Mouse (Mus musculus) CD4-positive, CD25-positive, alpha-beta regulatory T cell, adult 4 months (primary cell): ENCODE results near the gene Arhgdig. TPM values are rescaled to one million over a fixed set of nuclear protein-coding genes. Genes with fewer than 3 reads are reported as not detected.
"Not testable (repeated sequence)": the region's sequence is repeated elsewhere in the genome, so short reads cannot be mapped to it uniquely, and the experiment has no call there.

Experiments
- ATAC-seq: one replicate; pipeline ENCODE4 v1.8.0; 2017
- polyA plus RNA-seq, 2 experiments: library from polyadenylated mRNA; unstranded; fragments of 100-300 nt; shearing (Covaris generic); gene quantifications; one replicate each; pipeline ENCODE4 v1.2.1; 2017

Arhgdig gene
- polyA plus RNA-seq, 2 experiments from 2014 or later: not detected

DNA sequence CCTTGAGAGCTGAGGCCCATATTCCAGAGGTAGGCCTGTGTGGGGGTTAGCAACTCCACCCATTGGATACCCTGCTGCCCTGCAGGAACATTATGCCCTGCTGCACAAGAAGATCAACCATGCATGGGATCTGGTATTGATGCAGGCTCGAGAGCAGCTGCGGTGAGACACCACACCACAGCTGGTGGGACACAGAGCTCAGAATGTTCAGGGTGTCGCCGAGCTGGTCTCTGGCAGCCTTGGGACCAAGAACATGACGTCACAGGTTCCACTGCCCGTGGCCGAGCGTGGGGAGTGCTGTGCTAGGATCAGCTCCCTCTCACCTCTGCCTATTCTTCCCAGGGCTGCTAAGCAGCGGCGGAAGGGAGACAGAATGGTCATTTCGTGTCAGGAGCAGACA, 2.8 kb downstream of the Arhgdig start:
- no peak for ATAC-seq

DNA sequence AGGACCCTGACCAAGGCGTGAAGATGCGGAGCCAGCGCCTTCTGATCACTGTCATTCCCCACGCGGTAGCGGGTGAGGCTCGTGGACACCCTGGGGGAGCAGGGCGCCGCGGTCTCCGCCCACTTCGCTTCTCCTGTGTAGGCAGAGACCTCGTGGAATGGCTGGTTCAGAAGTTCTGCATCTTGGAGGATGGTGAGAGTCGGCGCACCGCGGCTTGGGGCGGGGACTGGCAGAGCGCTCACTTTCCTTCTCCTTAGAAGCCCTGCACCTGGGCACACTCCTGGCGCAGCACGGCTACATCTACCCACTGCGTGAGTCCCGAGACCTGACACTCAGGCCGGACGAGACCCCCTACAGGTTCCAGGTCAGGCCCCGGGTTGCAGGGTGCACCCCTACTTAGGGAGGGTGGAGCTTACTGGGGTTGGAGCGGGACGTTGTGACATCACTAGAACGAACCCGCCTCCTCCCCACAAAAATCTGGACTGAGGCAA, 4.2 kb downstream of the Arhgdig start:
- ATAC-seq: peak; percentile 58

DNA sequence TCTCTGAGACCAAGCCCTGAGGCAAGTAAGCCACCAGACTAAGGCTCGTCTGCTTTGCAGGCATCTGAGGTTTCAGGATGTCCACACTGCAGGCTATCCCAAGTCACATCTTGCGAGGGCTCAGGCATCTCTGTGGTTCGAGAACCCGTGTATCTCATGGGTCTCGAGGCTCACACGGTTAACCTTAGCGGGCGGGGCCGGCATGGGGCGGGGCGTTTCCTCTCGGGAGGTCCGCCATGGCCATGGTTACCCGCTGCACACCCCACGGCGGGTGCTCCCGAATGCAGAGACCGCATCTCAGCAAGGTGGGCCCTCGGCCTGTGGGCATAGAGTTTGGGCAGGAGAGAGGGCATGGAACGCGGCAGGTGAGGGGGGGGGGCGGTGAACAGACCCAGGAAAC, 4.8 kb downstream of the Arhgdig start, which contains the start of gene Rgs11:
Gene Rgs11, plus strand, starts transcription at position 215 of the 400 bp plus-strand sequence.
- ATAC-seq: peak; percentile 43

DNA sequence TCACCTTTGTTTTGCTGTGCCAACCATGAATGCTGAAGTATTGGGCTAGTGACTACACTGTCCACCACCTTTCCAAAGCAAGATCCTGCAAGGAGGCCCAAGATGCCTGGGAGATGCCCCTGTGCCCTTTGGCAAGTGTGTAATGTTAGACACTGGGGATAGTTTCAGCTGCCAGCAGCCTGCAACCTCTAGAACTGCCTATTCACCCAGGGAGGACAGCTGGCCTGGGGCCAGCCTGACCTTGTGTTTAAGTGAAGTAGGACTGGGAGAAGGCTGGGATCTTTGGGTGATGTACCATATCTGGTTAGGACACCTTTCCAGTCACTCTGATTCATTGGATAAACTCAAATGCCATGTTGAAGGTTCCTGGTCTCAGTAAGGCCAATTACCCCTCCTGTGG, 5.6 kb downstream of the Arhgdig start:
- ATAC-seq: no peak

DNA sequence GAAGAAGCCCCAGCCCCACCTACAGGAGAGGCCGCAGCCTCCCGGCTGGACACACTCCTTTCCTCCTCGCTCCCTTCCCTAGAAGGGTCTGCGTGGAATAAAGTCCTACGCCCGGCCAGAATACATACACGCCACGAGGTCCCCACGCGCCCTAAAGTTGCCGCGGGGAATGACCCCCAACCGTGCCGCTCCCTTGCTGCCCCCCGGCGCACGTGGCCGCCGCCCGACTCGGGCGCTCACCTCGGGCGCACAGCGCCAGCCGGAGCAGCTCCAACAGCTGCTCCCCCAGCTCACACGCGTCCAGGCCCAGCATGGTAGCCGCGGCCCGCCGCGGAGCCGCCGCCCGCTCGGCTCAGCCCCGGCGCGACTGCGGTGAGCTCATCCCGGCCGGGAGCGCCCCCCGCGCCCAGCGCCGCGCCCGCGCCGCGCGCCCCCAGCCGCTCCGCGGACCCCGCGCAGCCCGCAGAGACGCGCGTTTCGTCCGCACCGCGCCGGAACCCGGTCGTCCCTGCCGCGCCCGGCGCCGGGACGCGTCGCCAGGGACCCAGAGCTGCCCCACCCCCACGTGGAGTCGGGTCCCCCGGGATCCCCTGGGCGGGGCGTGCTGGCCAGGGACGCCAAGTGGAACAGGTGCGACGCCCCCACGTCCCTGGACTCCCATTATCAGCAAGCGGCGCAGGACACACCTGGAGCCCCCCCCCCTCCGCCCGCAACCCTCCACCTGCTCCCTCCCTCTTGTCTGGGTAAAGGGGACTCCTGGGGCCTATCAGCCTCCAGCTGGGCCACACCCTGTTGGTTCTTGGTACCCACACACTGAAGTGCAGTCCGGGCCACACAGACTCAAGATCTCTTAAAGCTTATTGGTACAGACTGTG, 6.5 kb downstream of the Arhgdig start:
- ATAC-seq: no peak

DNA sequence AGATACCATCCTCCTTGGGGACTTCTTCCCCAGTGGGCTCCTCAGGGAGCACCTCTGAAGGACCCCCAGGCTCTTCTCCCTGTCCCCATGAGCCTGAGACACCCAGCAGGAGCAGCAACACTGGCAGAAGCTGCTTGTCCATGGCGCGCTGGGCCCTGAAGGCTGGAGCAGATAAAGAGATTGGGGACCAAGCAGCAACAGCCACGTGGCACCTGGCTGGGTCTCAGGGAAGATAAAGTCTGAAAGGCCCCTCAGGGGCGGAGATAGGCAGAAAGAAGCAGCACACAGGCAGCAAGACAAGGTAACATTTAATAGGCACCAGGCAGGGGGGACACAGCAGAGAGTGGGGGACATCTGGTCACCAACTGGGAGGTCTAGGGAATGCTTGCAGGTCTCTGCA, 8.7 kb downstream of the Arhgdig start, which contains the start of gene Pdia2:
Gene Pdia2, minus strand, starts transcription at position 196 of the 400 bp plus-strand sequence.
- ATAC-seq: no peak

DNA sequence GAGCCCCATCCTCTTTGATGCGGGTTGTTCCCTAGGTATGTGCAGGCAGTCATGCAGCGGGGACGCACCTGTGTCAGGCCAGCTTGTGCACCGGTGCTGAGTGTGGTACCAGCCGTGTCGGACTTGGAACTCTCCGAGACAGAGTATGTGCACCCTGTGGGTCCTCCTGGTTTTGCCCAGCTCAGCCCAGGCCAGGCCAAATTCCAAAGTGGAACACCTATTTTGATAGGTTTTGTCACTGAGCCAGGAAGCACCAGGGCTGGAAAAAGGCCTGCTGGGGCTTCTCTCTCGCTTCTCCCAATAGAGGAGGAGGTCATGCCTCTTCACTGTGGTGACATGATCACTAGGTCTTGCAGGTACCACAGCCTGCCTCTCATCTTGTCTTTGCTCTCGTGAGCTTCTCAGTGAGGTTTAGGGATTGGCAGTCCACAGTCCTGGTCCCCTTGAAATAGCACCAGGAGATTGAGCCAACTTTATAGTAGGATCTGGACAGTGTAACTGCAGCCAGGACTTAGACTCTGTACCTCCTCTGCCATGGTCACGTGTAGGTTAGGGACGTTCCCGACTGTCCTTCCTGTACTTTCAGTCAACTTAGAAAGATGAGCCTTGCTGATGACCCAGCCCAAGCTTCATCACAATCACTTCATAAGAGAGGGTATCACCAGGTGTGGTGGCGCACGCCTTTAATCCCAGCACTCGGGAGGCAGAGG, 14.9 kb downstream of the Arhgdig start:
- ATAC-seq: no peak

DNA sequence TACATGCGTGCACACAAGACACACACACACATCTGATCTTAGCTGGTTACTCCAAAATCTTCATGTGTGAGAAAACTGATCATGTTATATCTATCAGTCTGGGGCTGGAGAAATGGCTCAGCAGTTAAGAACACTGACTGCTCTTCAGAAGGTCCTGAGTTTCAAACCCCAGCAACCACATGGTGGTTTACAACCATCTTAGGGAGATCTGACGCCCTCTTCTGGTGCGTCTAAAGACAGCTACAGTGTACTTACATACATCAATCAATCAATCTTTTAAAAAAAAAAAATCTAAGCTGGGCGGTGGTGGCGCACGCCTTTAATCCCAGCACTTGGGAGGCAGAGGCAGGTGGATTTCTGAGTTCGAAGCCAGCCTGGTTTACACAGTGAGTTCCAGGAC, 16.1 kb downstream of the Arhgdig start:
- ATAC-seq: not testable (repeated sequence)

DNA sequence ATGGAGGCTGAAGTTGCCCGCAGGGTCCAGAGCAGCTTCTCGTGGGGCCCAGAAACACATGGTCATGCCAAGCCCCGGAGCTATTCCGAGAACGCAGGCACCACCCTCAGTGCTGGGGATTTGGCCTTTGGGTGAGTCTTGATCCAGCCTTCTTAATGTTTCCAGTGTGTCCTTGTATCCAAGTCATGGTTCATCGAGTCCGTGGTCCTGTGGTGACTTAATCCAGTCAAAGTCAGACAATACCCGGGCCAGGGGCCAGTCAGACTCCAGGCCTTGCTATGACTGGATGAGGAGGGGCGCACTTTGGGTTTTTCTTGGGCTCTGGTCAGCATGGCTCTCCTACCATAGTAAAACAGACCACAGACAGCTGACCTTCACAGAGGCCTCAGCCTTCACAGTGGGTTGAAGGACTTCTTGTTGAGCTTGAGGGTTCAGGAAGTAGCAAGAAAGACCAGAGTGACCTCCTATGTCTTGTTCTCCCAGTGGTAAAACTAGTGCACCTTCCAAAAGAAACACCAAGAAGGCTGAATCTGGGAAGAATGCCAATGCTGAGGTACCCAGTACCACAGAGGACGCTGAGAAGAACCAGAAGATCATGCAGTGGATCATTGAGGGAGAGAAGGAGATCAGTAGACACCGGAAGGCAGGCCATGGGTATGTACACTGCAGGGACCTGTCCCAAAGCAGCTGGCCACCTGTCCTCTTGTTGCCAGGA, 19.3 kb downstream of the Arhgdig start:
- no peak for ATAC-seq

DNA sequence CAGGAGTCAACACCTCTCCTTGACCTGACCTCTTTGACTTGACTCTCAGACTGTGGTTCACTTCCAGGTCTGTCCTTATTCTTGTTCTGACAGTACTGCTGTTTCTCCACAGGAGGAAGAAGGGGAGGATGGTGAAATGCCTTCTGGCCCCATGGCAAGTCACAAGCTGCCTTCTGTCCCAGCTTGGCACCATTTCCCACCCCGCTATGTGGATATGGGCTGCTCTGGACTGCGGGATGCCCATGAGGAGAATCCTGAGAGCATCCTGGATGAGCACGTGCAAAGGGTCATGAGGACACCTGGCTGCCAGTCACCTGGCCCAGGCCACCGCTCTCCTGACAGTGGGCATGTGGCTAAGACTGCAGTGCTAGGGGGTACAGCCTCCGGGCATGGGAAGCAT, 20.0 kb downstream of the Arhgdig start:
- no peak for ATAC-seq

DNA sequence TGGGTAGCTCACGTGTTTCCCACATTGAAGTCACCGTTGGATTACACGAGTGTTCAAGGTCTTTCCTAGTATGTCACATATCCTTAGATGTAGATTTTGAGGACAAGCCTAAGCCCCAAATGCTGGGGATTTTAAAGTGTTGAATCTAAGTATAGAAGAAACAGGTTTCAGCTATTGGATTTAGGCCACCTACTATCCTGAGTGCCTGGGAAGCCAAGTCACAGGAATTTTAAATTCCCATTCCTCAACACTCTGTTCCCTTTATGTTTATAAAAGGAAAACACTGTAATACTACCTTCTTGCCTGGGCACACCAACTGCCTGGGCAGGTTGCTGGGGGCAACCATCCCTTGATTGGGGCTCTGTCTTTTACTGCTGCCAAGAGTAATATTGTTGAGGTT, 26.4 kb downstream of the Arhgdig start:
- no peak for ATAC-seq

DNA sequence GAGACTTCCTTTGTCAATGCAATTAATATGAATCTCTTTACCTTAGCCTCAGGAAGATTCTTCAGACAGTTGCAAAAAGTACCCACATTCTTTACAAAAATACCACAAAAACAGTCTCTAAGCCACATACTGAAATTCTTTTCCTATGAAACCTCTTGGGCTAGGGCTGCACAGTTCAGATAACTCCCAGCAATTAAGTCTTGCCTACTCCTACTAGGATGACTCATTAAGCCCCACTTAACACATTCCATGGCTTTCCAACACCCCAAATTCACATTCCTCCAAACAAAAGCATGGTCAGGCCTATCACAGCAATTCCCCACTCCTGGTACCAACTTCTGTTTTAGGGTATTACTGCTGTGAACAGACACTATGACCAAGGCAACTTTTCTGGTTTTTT, 29.0 kb downstream of the Arhgdig start:
- no peak for ATAC-seq

DNA sequence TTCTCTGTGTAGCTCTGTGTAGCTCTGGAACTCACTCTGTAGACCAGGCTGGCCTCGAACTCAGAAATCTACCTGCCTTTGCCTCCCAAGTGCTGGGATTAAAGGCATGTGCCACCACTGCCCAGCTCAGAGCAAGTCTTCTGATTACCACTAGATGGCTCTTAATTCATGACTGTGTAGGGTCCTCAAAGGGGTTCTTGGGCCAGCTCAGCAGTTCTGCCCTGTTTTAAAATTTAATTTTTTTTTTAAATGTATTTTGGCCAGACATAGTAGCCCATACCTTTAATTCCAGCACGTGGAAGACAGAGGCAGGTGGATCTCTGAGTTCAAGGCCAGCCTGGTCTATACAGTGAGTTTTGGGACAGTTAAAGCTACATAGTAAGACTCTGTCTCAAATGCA, 32.3 kb downstream of the Arhgdig start:
- not testable (repeated sequence) for ATAC-seq

DNA sequence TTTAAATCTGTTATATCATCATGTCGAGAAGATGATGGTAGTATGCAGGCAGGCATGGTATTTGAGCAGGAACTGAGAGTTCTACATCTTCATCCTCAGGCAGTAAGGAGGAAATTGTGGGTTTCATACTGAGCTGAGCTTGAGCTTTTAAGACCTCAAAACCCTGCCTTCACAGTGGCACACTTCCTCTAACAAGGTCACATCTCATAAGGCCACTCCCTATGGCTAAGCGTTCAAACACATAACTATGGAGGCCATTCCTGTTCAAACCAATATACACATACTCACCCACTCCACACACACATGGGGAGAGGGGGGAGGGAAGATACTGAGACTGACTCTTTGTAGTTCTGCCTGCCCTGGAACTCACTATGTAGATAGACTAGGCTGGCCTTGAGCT, 39.5 kb downstream of the Arhgdig start:
- ATAC-seq: peak; percentile 94

DNA sequence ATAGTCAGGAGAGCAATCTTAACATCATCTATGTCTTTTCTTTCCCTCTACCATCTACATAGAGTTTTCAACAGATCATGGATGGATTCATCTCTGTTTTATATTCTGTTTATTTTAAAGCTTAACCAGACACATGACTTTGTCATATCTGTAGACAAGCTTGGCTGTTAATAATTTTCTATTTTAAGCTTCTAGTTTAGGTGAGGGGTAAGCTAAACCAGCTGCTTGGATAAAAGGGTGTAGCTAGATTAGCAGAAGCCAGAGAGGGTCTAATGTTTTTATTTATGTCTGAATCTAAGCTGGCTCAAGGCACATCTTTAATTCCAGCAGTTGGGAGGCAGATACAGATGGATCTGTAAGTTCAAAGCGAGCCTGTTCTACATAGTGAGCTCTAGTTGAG, 44.9 kb downstream of the Arhgdig start:
- ATAC-seq: no peak

DNA sequence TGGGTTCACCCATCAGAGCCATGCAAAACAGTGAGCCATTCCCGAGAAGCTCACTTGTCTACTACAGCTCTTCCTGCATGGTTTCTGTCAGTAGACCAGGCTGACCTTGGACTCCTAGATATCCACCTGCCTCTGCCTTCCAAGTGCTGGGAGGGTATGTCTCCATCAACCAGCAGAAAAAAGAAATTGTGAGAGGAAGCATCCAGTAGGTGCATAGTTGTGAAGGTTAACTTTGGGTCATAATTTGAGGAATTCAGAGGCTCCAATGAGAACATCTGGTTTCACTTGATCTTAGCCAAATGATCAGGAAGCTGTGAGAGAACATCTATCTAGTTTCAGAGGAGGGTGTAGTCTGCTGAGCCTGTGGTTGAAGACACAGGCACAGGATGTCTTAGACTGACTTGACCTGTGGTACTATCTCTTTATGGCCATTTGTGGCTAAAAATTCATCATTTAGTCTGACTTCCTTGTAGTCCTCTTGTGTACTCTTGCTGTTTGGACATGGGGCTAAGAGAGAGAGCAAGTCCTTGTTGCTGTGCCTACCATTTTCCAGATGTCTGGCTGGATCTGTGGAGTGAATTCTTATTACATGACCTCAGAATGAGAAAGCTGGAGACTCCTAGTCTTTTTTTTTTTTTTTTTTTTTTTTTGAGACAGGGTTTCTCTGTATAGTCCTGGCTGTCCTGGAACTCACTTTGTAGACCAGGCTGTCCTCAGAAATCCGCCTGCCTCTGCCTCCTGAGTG, 55.5 kb downstream of the Arhgdig start:
- no peak for ATAC-seq

Other genes with a start within 250 kb of the Arhgdig start
- 1 to 10 TPM; 5.3 to 6.6 TPM for gene Capn15, start 222.0 kb downstream of the Arhgdig start, polyA plus RNA-seq
- 1 to 10 TPM; 1.8 to 2.3 TPM for gene Rab11fip3, start 138.2 kb downstream of the Arhgdig start, polyA plus RNA-seq
- gene Decr2, start 117.4 kb downstream of the Arhgdig start, polyA plus RNA-seq: 10 to 100 TPM; 27.7 to 35.1 TPM
- under 1 TPM; 0.32 to 0.95 TPM for gene Nme4, start 112.2 kb downstream of the Arhgdig start, polyA plus RNA-seq
- 1 to 10 TPM; 5.9 to 8.2 TPM for gene Tmem8, start 94.5 kb downstream of the Arhgdig start, polyA plus RNA-seq
- gene Mrpl28, start 84.3 kb downstream of the Arhgdig start, polyA plus RNA-seq: 100 to 1,000 TPM; 111 to 138 TPM
- gene Axin1, start 69.1 kb downstream of the Arhgdig start, polyA plus RNA-seq: 10 to 100 TPM; 13.3 to 17.5 TPM
- gene Pdia2, start 8.7 kb downstream of the Arhgdig start, polyA plus RNA-seq: not detected
- 10 to 100 TPM in 1 of 2 experiments, 1 to 10 TPM in 1; 6.2 to 14.2 TPM for gene Rgs11, start 4.8 kb downstream of the Arhgdig start, polyA plus RNA-seq
- 10 to 100 TPM; 12.6 to 23.0 TPM for gene Fam234a, start 36.5 kb upstream of the Arhgdig start, polyA plus RNA-seq
- gene Luc7l, start 45.1 kb upstream of the Arhgdig start, polyA plus RNA-seq: 10 to 100 TPM; 59.7 to 67.6 TPM
- under 1 TPM; 0.13 to 0.22 TPM for gene Neurl1b, start 207.0 kb upstream of the Arhgdig start, polyA plus RNA-seq